Mouse (Mus musculus) liver, embryonic 14.5 days (tissue): ENCODE results near the gene Ptprj.

Source experiments
- CTCF ChIP-seq: IDR thresholded peaks from 2 replicates; pipeline ENCODE4 v1.5.1; 2016; ENCODE audit warnings: antibody characterized with exemption, low read depth, control low read depth
- EP300 ChIP-seq: IDR thresholded peaks from 2 replicates; pipeline ENCODE4 v1.6.1; 2016; ENCODE audit warnings: antibody characterized with exemption, low read depth

DNA sequence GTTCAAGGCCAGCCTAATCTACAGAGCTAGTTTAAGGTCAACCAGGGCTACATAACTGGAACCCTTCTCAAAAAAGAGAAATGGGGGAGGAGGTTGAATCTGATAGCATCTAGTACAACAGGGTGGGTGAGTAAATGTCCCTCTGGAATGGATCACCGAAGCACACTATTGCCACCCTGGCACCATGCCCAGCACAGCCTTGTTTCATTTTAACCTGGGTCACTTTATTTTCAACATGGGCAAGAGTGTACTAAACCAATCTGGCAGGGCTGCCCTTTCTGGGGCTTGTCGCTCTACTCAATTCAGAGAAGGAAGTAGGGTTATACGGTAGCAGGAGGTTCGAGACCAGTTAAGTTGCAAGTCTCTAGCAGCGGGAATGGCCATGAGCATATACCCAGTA is 31.9 kb downstream of the Ptprj start:
- no peak for TF ChIP-seq CTCF
- no peak for TF ChIP-seq EP300
